Mouse (Mus musculus) megakaryocyte, embryonic 14.5 days (primary cell): ENCODE measurements around the gene Trim47.

Source experiments
- FLI1 ChIP-seq: IDR thresholded peaks from 2 replicates; pipeline ENCODE4 v1.6.1; 2012; ENCODE audit warnings: low read length, inconsistent platforms, mixed read lengths
- GATA1 ChIP-seq: IDR thresholded peaks from 3 replicates; pipeline ENCODE4 v1.6.1; 2012; ENCODE audit warnings: mixed read lengths, low read length, inconsistent platforms, borderline replicate concordance

GRCm38 (mm10) chr11:116099462-116099861 is 27.5 kb downstream of the Trim47 start:
- TF ChIP-seq GATA1 = no peak
- TF ChIP-seq FLI1 = no peak
